Mouse (Mus musculus): ENCODE results near the gene Asxl2. TPM values are rescaled to one million over a fixed set of nuclear protein-coding genes. Genes with fewer than 3 reads are reported as not detected.

Asxl2 gene
- 10 to 100 TPM; 35.2 to 36.0 TPM for total RNA-seq (2023)

DNA sequence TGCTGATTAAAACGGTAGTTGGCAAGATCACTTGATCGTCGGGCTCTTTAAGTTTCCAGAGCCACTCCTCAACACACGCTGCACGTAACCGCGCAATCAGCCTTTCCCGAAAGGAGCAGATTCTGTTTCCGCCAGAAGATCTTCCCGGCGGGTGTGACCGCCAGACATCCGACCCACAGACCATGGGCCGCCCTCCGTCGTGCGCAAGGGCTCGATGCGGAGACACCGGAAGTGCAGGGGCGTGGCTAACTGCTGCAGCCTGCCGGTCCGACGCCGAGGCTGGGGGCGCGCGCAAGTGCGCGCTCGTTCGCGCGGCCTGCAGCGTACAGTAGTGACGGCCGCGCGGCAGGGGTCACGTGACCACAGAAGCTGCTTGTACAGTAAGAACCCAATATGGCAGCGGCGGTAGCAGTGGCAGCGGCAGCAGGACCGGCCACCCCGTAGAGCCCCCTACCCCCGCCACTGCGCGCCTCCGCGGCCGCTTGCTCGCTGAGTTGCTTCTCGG lies at the start of gene Asxl2:
Gene Asxl2, plus strand, starts transcription at position 328 of the 505 bp plus-strand sequence.

Other genes starting within 250 kb of the Asxl2 start
- gene Rab10, start 116.9 kb upstream of the Asxl2 start, total RNA-seq (2023): 10 to 100 TPM; 40.7 to 40.8 TPM
- 1 to 10 TPM; 2.1 TPM for gene Kif3c, start 61.7 kb upstream of the Asxl2 start, total RNA-seq (2023)
- gene Dtnb, start 145.5 kb downstream of the Asxl2 start, total RNA-seq (2023): 10 to 100 TPM; 10.3 to 14.3 TPM

Measured in neutrophil, adult 59 days (primary cell).